Mouse (Mus musculus) stomach, postnatal 0 days (tissue): Measurements from ENCODE around the gene Rtn1.

ENCODE experiments used
- CTCF ChIP-seq: IDR thresholded peaks from 2 replicates; pipeline ENCODE4 v1.5.1; 2016; ENCODE audit warnings: antibody characterized with exemption, low read depth, mild to moderate bottlenecking, moderate library complexity
- EP300 ChIP-seq: optimal IDR thresholded peaks from 2 replicates; pipeline ENCODE3; 2016; ENCODE audit warnings: antibody characterized with exemption

GRCm38 (mm10) chr12:72303624-72304346 is 105.1 kb downstream of the Rtn1 start:
- TF ChIP-seq EP300 (no peak), CTCF (no peak)
